Mouse (Mus musculus) spleen, adult 12 weeks (tissue): ENCODE data around the gene Ubc.

Experiments used
- DNase-seq: peaks from one replicate; pipeline ENCODE4 v3.0.0; 2022; ENCODE audit warnings: low spot score

Gene Ubc

DNA sequence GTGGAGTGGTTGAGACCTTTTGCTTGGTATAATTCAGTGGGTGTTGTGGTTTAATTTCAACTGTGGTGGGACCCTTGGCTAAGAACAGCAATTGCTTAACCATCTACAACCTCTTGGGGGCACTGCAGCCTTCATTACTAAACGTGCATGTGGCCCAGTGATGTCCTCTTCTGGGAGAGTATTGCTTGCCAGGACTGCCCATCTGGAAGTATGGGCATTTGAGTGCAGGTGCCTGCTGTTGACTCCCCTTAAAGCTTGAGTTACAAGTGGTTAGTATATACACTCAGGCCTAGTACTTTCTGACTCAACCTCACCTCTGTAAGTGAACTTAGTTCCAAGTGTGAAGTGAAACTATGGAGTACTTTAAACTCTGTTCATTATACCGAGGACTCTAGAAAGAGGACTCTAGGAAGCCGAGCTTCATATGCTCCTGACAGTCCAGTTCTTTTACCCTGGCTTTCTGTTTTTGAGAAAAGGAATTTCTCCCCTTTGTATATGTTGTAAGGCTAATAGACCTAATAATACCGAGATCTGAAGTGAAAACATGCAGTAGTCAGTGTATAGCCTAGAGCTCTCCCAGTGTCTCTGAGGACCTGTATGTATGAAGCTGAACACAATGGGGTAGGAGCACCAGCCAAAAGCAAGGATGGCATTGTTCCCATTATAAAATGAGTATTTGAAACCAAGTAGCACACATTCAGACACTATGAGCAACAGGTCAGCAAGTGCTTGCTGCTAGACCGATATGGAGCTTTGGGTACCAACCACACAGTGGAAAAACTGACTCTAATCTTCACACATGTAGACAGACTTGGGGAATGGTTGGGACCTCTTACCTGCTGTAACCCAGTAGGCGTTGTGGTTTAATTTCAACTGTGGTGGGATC is 7.1 kb downstream of the Ubc start:
- no peak for DNase-seq

DNA sequence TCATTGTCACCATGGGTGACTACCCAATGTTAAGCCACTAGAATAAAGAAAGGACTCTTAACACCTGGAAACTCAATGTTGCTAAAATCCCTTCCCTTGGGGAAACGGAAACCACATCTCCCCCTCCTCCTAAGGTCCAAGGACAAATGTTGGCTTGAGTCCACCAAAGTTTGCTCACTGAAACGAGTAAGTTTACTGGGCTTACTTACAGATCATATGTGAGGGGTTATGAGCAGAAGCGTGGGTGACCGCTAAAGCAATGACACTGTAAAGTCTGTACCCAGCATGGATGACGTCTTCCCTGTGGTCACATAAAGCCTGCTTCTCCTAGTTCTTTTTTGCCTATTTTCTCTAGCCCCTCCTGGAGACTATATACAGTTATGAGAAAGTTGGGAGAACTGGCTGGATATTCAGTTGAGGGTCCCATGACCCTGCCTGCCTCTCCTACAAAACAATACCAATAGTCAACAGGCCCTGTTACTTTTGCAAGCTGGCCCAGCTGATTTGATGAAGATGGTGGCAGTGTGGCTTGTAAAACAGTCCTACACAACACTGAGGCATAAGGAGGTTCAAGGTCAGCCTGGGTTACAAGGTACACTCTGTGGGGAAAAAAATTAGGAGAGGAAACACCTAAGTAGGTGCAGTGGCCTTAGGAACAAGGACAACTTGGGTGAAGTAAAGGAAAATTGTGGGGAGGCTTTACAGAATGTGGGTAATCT is 7.9 kb downstream of the Ubc start:
- no peak for DNase-seq

DNA sequence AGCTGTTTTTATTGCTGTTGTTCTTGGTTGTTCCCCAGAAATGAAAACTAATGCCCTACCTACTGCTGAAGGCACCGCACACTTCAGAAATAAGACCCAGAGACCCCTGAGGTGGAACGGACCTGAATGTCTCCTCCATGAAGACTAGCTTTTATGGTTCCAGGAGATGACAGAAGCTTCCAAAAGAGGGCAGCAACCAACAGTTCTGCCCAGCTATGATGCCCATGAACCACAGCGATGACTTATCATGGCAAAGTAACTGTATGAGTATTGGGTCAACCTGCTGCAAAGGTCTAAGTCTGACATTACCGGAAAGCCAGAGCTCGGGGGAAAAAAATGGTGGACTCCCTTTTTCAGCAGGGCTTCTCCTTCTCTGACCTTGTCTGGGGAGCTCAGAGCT is 11.1 kb downstream of the Ubc start:
- DNase-seq = no peak

DNA sequence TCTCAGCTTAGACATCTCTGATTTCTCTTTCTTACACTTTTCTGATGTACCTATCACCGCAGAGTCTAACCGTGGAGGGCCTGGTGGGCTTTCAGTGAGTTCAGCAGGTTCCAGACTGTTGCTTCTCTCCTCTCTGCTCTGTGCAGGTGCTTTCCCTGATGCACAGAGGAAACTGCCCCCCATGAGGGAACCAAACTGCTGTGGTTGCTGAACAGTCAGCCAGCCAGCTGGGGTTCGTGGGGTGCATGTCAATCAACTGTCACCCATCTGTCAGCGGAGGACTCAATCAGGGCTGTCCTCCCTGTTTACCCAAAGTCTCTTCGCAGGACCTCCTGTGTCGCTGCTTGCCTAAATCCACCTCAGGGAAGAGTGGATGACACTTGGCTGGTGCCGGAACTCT is 12.8 kb downstream of the Ubc start:
- no peak for DNase-seq

DNA sequence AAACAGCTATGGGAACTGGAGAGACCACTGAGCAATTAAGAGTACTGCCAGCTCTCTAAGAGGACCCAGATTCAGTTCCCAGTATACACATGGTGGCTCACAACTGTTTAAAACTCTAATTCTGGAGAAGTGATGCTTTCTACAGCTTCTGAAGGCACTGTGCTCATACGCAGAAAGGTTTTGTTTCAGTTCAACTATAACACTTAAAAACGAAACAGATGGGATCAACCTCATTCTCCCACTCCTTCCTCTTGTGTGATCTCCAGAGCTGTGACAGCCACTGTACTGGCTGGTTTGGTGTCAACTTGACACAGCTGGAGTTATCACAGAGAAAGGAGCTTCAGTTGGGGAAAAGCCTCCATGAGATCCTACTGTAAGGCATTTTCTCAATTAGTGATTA is 14.1 kb downstream of the Ubc start:
- no peak for DNase-seq

DNA sequence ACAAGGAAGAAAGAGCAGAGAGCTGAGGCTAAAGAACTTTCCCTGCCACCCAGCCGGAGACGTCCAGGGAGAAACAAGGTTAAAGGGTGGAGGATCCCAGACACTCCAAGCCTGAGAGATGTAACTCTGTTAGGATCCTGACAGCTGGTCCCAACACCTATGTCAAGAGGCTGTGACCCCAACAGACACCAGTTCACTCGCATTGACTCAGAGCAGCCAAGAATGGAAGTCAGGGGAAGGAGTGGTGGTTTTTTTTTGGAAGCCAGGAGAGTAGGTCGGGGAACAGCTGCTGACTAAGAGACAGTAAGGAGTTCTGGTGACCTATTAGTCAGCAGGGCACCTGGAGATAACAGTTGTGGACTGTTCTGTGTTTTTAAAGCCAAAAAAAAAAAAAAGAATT is 18.0 kb downstream of the Ubc start:
- no peak for DNase-seq

DNA sequence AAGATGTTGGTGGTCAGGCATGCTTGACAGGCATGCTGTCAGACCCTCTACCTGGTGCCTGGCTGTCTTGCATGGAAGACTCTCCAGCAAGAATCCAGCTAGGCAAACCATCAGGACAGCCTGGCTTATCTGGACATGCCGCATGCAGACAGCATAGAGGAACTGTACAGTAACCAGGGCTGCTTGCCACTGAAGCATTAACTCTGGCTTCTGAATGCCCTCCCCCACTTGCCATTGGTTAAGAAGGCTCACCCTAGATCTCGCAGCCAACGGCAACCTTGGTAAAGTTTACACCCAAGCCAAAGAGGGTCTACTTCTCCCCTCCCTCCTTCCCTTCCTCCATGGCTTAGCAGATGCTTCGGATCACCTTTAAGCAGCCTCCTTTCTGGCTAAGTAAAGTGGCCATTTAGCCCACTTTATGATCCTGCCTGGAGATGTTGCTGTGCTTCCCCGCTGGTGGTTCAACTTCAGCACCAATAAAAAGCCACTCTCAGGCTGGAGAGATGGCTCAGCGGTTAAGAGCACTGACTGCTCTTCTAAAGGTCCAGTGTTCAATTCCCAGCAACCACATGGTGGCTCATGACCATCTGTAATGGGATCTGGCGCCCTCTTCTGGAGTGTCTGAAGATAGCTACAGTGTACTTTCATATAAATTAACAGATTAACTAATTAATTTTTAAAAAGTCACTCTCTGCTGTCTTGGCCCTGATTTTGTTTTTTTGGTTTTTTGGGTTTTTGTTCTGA is 18.9 kb downstream of the Ubc start:
- DNase-seq = no peak

DNA sequence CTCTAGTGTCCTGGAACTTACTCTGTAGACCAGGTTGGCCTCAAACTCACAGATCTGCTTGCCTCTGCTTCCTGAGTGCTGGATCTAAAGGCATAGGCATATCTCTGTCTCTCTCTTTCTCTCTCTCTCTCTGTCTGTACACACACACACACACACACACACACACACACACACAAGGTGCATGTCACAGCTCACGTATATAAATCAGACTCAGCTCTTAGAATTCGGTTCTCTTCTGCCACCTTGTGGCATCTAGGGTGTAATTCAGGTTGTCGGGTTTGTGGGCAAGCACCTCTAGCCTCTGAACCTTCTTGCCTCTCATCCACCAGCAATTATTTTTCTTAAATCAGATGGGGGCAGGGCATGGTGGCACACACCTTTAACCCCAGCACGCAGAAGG is 21.4 kb downstream of the Ubc start:
- DNase-seq = no peak

DNA sequence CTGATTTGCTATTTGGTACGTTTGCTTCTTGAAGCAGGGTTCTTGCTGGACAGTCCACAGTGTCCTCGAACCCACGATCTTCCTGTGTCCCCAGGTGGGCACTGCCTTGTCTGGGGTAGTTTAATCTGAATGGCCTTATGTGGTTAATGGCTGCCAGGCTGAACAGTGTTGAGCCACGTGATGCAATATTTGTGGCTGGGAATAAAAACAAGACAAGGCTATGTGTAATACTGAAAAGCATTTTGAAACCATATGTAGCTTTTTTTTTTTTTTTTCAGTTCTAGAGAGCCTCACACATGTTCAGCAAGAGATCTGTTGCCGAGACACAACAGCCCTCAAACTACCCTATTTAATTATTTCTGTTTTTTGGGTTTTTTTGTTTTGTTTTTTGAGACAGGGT is 21.8 kb downstream of the Ubc start:
- no peak for DNase-seq

DNA sequence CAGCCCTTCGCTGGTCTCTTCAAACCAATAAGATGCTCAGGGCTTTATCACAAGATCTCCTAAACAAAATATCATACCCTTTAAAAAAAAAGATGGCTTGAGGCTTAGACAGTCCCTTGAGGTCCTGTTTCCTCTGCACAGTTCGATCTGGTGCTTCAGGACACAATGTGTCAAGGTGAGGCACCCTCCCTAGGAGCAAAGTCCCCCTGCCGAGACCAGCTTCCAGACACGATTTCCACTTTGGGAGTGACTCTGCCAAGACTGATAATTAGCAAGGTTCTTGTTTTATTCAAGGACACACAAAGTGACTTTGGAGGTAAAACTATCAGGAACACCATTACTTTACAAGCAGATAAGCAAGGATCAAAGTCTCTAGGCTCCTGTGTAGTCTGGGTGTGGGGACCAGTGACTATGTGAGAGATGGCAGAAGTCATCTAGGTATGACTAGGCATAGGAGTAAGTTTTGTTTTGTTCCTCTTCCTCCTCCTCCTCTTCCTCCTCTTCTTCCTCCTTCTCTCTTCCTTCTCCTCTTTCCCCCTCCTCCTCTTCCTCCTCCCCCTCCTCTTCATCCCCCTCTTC is 25.1 kb downstream of the Ubc start:
- DNase-seq = no peak

DNA sequence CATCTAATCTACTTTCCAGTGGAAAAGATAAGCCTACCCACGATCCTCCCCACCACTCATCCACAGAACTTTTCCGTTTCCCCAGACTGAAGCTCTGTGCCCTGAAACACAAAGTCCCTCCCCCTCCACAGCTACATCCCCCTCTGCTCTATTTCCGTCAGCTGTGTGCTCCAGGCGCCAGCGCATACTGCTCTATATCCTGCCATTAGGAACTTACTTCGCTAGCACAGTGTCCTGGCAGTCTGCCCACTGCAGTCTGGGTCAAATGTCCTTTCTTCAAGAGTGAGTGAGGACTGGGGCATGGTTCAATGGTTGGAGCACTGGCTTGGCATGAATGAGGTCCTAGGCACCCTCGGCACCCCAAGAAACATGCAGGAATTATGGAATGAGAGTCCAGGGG is 26.1 kb downstream of the Ubc start:
- no peak for DNase-seq

DNA sequence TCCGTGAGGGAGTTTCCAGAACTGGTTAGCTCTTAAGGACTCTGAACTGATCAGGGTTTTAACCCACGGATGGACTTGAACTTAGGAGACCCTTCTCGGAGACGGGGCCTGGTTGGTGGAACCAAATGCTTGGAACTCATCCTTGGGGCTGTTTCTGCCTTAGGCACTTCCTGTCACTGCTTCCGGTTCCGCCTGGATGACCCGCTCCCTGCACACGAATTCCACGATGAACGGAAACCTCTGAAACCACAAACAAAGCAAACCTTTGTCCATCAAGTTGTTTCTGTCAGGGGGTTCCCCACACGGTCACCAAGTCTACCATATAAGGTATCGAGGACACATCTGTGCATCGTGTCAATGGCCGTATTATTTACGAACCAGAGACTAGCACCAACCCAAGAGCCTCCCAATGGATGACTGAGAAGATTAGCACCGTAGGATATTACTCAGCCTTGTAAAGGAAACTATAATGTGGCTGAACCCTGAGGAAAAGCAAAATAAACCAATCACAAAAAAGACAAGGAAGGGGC is 29.0 kb downstream of the Ubc start:
- DNase-seq = no peak

DNA sequence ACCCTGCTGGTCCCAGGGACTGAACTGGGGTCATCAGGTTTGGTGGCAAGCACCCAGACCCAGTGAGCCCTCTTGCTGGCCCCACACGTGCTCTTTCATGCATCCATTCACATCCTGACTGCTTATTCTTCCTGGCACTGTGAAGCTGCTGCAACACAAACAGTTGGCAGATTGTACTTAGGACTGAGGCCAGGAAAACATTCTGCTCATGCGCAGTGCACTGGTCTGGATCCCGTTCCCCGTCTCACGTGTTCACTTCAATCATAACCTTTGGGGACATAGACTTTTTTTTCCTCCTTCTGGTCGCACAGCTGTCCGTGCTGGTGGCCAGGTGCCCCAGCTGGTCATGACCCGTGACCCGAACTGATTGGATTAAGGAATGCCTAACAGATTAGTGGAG is 29.4 kb downstream of the Ubc start:
- no peak for DNase-seq

DNA sequence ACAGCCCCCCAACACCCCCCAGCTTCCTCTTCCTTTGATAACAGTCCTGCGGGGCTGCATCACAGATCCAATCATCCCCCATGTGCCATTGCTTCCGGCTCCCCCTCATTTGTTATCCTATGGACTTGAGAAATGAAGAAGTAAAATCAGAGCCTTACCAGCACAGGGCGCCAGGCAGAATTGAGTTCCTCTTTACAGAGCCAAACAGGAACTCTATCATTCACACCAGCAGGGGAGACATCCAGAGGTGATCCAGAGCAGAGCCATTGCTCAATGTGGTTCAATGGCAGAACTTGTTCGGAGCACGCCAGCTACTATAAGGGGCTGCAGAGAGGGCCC is 31.8 kb downstream of the Ubc start:
- no peak for DNase-seq

DNA sequence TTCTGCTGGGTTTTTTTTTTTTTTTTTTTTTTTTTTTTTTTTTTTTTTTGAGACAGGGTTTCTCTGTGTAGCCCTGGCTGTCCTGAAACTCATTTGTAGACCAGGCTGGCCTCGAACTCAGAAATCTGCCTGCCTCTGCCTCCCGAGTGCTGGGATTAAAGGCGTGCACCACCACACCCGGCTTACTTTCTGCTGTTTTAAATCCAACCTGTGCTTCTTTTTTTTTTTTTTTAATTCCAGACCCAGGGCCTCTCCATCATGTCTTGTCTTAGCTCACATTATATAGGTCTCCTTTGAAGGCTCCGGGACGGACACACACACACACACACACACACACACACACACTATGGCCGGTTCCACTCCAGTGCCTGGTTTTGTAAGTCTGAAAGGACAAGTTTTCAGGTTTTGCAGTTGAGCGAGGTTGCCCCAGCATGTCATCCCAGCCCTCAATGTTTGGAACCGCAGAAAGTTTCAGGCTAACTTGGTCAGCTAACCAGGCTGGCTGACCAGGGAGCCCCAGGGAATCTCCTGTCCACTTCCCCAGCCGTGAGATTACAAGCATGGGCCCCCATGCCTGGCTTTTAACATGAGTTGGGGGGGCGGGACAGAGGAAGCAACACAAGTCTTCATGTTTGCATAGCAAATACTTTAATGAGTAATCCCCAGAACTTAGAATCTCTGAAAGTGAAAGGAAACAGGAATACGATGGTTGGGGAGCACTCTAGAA is 32.3 kb downstream of the Ubc start:
- DNase-seq = no peak

DNA sequence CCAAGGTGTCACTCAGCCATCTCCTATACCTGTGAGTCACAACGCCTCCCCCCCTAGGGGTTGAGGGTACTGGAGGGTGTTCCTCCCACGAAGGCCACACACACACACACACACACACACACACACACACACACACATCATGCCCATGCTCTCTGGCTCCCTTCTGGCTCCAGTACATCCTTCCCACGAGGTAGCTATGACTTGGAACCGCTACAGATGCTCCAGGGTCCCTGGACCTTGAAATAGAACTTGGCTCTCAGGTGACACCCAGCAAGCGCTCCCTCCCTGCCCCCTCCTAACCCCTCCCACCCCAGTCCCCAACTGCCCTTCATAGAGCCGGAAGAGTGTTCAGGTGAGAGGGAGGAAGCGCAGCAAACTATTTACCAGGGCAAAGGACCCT is 34.4 kb downstream of the Ubc start:
- no peak for DNase-seq

DNA sequence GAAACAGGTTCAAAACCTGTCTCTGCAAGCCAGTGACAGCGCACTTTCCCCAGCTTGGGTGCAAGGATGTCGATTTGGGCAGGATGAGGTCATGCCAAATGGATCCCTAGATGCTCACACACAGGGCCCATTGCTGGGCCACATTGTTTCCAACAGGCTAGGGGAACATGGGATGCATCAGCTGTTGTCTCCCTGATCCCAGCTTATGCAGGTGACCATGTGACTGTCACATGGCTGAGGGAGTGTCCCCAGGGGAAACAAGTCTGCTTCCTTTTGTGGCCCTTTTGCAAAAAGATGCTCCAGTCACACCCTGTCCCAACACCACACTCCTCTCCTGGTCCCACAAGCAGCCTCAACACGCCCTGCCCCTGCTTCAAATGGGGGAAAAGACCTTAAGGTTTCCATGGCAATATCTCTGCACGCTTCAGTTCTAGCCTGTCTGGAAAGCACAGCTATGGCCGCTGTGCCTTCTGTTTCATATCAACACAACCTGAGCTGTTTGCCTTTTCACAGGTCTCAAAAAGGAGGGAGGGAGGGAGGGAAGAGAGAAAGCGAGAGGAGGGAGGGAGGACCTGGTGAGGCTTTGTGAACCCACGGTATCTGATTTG is 35.0 kb downstream of the Ubc start:
- no peak for DNase-seq

DNA sequence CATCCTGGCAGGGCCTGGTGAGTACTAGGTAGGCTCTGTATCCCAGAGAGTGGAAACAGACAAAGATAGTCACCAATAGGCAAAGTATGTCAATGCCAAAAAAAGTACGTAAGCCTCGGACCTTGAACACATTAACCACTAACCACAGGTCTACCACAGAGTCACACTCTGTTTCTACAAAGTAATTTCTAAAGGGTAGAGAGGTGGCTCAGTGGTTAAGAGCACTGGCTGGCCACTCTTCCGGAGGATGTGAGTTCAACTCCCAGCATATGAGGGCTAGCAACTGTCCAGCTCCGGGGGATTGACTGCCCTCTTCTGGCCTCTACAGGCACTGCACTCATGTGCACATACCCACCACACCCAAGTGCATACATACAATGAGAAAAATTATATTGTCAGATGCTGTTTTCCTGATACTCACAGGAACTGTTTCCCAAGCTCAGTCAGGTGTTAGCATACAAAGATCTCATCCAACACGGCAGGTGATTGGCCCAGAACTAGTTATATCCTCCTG is 37.2 kb downstream of the Ubc start:
- DNase-seq = no peak

DNA sequence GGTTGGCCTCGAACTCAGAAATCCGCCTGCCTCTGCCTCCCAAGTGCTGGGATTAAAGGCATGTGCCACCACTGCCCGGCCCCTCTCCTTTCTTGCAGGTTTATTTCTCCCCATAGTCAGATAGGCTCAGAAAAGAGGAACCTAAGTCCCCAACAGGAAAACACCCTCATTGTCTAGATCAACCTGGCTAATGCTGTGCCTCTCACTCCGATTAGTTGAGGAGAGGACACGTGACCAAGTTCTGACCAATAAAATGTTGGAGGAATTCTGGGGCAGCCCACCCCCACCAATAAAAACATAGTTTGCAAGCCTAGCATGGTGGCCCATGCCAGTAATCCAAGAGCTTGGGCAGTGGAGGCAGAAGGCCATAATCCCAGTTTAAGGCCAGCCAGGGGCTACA is 38.1 kb downstream of the Ubc start:
- DNase-seq = no peak

DNA sequence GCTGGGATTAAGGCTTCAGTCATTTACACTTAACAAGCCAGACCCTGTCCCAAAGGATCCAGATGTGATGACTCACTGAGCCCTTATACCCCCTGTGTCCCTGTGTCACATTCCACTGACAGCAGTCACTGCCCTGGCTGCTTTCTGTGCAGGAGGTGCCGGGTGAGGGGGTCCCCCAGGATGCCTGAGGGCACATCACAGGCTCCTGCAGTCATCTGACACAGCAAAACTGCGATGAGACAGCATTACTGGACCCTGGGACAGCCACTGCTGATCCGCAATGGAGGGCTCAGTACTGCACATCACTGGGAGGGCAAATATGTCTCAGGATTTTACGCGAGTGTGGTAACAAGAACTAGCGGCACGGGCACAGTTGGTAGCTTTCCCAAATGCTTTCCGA is 38.9 kb downstream of the Ubc start:
- no peak for DNase-seq

DNA sequence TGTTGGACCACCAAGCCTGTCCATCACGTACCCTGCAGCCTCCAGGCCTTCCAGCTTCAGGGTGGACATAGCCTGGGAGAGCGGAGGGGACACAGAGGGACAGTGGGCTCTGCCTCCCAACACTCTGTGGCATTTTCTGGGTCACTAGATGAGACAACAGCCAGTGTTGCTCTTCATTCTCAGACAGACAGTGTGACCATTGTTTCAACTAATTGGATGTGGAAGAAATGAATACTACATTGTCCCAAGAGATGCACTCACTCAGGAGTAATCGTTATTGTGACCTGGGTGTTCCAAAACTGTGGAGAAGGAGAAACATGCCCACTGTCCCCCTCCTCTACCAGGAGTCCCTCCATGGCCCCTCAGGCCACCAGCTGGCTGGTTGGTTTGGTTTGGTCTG is 40.6 kb downstream of the Ubc start:
- no peak for DNase-seq
